Mouse (Mus musculus) lung, embryonic 14.5 days (tissue): ENCODE results near the gene Serinc2. TPM values are rescaled to one million over a fixed set of nuclear protein-coding genes. Genes with fewer than 3 reads are reported as not detected.
A peak's percentile ranks its signal among the peaks of the same experiment; 100 is the strongest.

Experiments used
- ATAC-seq: fragments of 200-750 bp; cut with Nextera tagmentation; 2 replicates; pipeline ENCODE4 v1.8.0; 2017; ENCODE audit warnings: mild to moderate bottlenecking, moderate TSS enrichment, moderate library complexity; ENCODE audit not compliant: insufficient read depth
- DNase-seq: peaks from one replicate; pipeline ENCODE4 v3.0.0-alpha.2; 2015
- H3K27ac ChIP-seq: fragments of 300-500 bp; sonication (generic); 2 replicates; pipeline ENCODE4 v1.5.1; 2014; ENCODE audit warnings: low read depth, mild to moderate bottlenecking, moderate library complexity
- H3K27me3 ChIP-seq: fragments of 300-500 bp; sonication (generic); 2 replicates; pipeline ENCODE4 v1.6.1; 2014; ENCODE audit warnings: low read length, control low read depth; ENCODE audit not compliant: insufficient read depth
- H3K36me3 ChIP-seq: fragments of 300-500 bp; sonication (generic); 2 replicates; pipeline ENCODE4 v1.6.1; 2014; ENCODE audit warnings: control low read depth; ENCODE audit not compliant: insufficient read depth
- H3K4me1 ChIP-seq: fragments of 300-500 bp; sonication (generic); 2 replicates; pipeline ENCODE4 v1.6.1; 2014; ENCODE audit warnings: antibody characterized with exemption, control low read depth; ENCODE audit not compliant: insufficient read depth
- H3K4me2 ChIP-seq: fragments of 300-500 bp; sonication (generic); 2 replicates; pipeline ENCODE4 v1.6.1; 2014; ENCODE audit warnings: mild to moderate bottlenecking
- H3K4me3 ChIP-seq: fragments of 300-500 bp; sonication (generic); 2 replicates; pipeline ENCODE4 v1.5.1; 2014; ENCODE audit warnings: low read depth, low read length
- H3K9ac ChIP-seq: fragments of 300-500 bp; sonication (generic); 2 replicates; pipeline ENCODE4 v1.6.1; 2014
- H3K9me3 ChIP-seq: fragments of 300-500 bp; sonication (generic); 2 replicates; pipeline ENCODE4 v1.6.1; 2016; ENCODE audit warnings: low read depth, low read length, control low read depth
- CTCF ChIP-seq: IDR thresholded peaks from 2 replicates; pipeline ENCODE4 v1.5.1; 2016; ENCODE audit warnings: antibody characterized with exemption, low read depth
- WGBS: fragments of 180-500 bp; shearing (Covaris S2); extraction: QIAGEN DNeasy Blood & Tissue Kit; methylation state at CpG from one replicate; pipeline ENCODE4 v1.1.7; 2014; 5-methylcytosine and 5-hydroxymethylcytosine counted together
- polyA plus RNA-seq: library from polyadenylated mRNA; unstranded; fragments of >200 nt; fragmentation: Nextera tagmentation; extraction: Ambion mirVana; gene quantifications from 2 replicates; pipeline ENCODE4 v1.2.1, GENCODE M21; 2014

The Serinc2 gene
- polyA plus RNA-seq, 1 experiment from 2014 or later = 22.2 TPM

- no peaks in the 10 kb centered on the region for H3K27me3 ChIP-seq
- no peak for DNase-seq
- no peak overlapping the region for H3K4me2 ChIP-seq
- no peaks in the 10 kb centered on the region for H3K36me3 ChIP-seq
- no peak for TF ChIP-seq CTCF
- ATAC-seq = no peak
- H3K27ac ChIP-seq = no peak overlapping the region; the same call in 1 of the 2 replicates
- no peak overlapping the region for H3K9ac ChIP-seq
- no peak overlapping the region for H3K4me3 ChIP-seq
- peaks cover 3% of the 10 kb centered on the region; the same call in 1 of the 2 replicates for H3K4me1 ChIP-seq
- no peaks in the 10 kb centered on the region for H3K9me3 ChIP-seq
- WGBS = 77% methylated on average over 13 of the region's 13 CpGs
These were observed 17.4 kb upstream of the Serinc2 start for GRCm38 (mm10) chr4:130296243-130296965.

GRCm38 (mm10) chr4:130295047-130295745, 16.2 kb upstream of the Serinc2 start:
- Histone ChIP-seq H3K27ac (no peak overlapping the region), H3K4me2 (peak overlapping the region; percentile 35), H3K9me3 (no peaks in the 10 kb centered on the region), H3K4me3 (no peak overlapping the region), H3K36me3 (no peaks in the 10 kb centered on the region), H3K4me1 (peaks cover 3% of the 10 kb centered on the region; the same call in 1 of the 2 replicates), H3K27me3 (no peaks in the 10 kb centered on the region), H3K9ac (no peak overlapping the region)
- no peak for ATAC-seq
- peak; percentile 53 for DNase-seq
- WGBS = 43% methylated on average over 23 of the region's 23 CpGs
- TF ChIP-seq CTCF = peak; percentile 33

GRCm38 (mm10) chr4:130294513-130294912, 15.5 kb upstream of the Serinc2 start:
- TF ChIP-seq CTCF = no peak
- Histone ChIP-seq H3K4me1 (peaks cover 3% of the 10 kb centered on the region; the same call in 1 of the 2 replicates), H3K4me3 (no peak overlapping the region), H3K9me3 (no peaks in the 10 kb centered on the region), H3K9ac (no peak overlapping the region), H3K36me3 (no peaks in the 10 kb centered on the region), H3K27ac (no peak overlapping the region), H3K4me2 (no peak overlapping the region), H3K27me3 (no peaks in the 10 kb centered on the region)
- ATAC-seq (no peak), DNase-seq (no peak)
- 83% methylated on average over 8 of the region's 8 CpGs for WGBS

GRCm38 (mm10) chr4:130292271-130292670, 13.3 kb upstream of the Serinc2 start:
- TF ChIP-seq CTCF = peak; percentile 96
- H3K27ac ChIP-seq = no peak overlapping the region
- no peak; the same call in 1 of the 2 replicates for ATAC-seq
- peaks cover 3% of the 10 kb centered on the region; the same call in 1 of the 2 replicates for H3K4me1 ChIP-seq
- no peak overlapping the region for H3K9ac ChIP-seq
- 5% methylated on average over 4 of the region's 4 CpGs for WGBS
- DNase-seq = peak; percentile 91
- no peaks in the 10 kb centered on the region for H3K9me3 ChIP-seq
- no peak overlapping the region for H3K4me3 ChIP-seq
- H3K4me2 ChIP-seq = no peak overlapping the region
- H3K36me3 ChIP-seq = no peaks in the 10 kb centered on the region
- H3K27me3 ChIP-seq = no peaks in the 10 kb centered on the region

- Histone ChIP-seq H3K27ac (no peak overlapping the region), H3K36me3 (no peaks in the 10 kb centered on the region), H3K4me3 (no peak overlapping the region), H3K9me3 (no peaks in the 10 kb centered on the region), H3K4me2 (no peak overlapping the region), H3K9ac (no peak overlapping the region), H3K27me3 (peaks cover 4% of the 10 kb centered on the region; the same call in 1 of the 2 replicates), H3K4me1 (no peaks in the 10 kb centered on the region)
- no peak for ATAC-seq
- DNase-seq = no peak
- TF ChIP-seq CTCF = no peak
- 64% methylated on average over 3 of the region's 3 CpGs for WGBS
These were observed 10.8 kb upstream of the Serinc2 start for GRCm38 (mm10) chr4:130289824-130290223.

GRCm38 (mm10) chr4:130286531-130286930, 7.5 kb upstream of the Serinc2 start:
- Histone ChIP-seq H3K9ac (no peak overlapping the region), H3K27ac (no peak overlapping the region), H3K4me1 (no peaks in the 10 kb centered on the region), H3K4me3 (no peak overlapping the region), H3K9me3 (no peaks in the 10 kb centered on the region), H3K4me2 (no peak overlapping the region), H3K27me3 (peaks cover 7% of the 10 kb centered on the region; the same call in 1 of the 2 replicates), H3K36me3 (no peaks in the 10 kb centered on the region)
- no peak for ATAC-seq
- no peak for TF ChIP-seq CTCF
- DNase-seq = no peak
- WGBS = 49% methylated on average over 3 of the region's 3 CpGs

- Histone ChIP-seq H3K27ac (no peak overlapping the region), H3K27me3 (peaks cover 11% of the 10 kb centered on the region; the same call in 1 of the 2 replicates), H3K4me3 (no peak overlapping the region), H3K9me3 (no peaks in the 10 kb centered on the region), H3K4me1 (no peaks in the 10 kb centered on the region), H3K9ac (no peak overlapping the region), H3K4me2 (no peak overlapping the region), H3K36me3 (no peaks in the 10 kb centered on the region)
- ATAC-seq (no peak), DNase-seq (no peak)
- TF ChIP-seq CTCF = no peak
- WGBS = 76% methylated on average over 9 of the region's 9 CpGs
These were observed 4.8 kb upstream of the Serinc2 start for GRCm38 (mm10) chr4:130283826-130284225.
